Mouse (Mus musculus): ENCODE measurements around the gene Atxn1. TPM values are rescaled to one million over a fixed set of nuclear protein-coding genes. Genes with fewer than 3 reads are reported as not detected.

Gene Atxn1
- polyA plus RNA-seq, 1 experiment from 2014 or later = 8.2 TPM

DNA sequence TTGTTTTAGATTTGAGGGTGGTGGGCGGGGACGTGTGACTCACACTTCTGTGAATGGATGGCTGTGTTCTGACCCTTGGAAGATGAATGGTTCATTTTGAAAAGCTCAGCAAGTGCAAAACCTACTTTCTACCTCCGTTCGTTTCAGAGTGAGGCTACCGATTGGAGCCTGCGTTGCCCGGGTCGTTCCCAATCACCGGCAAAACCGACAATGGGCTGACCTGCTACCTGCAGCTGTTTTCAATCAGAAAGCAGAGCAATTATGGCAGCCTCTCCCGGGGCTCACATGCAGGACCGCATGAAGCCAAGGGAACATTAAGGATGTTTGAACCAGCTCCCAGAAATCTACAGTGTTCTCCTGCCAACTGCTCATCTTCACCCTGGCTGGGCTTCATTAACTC lies 382.5 kb downstream of the Atxn1 start:
- H3K27me3 ChIP-seq = no peaks in the 10 kb centered on the region
- no peak for ATAC-seq (ENCODE audit: low read depth)
- peaks cover 20% of the 10 kb centered on the region for H3K4me1 ChIP-seq (replicated peaks)
- peak overlapping the region; percentile 62 for H3K27ac ChIP-seq (replicated peaks)
- H3K4me2 ChIP-seq = 0 out of 2 replicates have a peak overlapping the region, but pooled peaks have one; percentile 16
- H3K36me3 ChIP-seq = no peaks in the 10 kb centered on the region
- no peak overlapping the region for H3K4me3 ChIP-seq
- no peaks in the 10 kb centered on the region for H3K9me3 ChIP-seq
- no peak overlapping the region for H3K9ac ChIP-seq
- WGBS = 43% methylated on average over 12 of the region's 12 CpGs

DNA sequence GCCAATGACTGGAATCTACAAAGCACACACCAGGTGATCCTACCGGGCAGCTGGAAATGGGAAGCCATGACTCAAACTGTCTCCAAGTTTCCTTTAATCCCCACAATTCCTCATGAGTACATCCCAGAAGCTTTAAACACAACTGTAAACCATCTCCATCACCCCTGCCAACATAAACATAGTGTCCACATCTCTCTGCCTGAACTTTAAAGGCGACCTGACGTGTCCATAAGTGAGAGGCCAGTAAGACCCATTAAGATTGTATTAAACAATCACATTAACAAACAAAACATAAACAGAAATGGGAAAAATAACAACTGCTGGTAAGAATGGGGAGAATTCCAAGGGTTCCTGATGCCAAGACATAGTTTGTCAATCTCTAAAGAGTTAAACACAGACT lies 385.1 kb downstream of the Atxn1 start:
- no peaks in the 10 kb centered on the region for H3K36me3 ChIP-seq
- H3K4me1 ChIP-seq (replicated peaks) = peaks cover 43% of the 10 kb centered on the region
- H3K4me2 ChIP-seq = no peak overlapping the region
- H3K27ac ChIP-seq (replicated peaks) = no peak overlapping the region
- H3K27me3 ChIP-seq = no peaks in the 10 kb centered on the region
- ATAC-seq (ENCODE audit: low read depth) = no peak
- no peaks in the 10 kb centered on the region for H3K9me3 ChIP-seq
- H3K4me3 ChIP-seq = no peak overlapping the region
- H3K9ac ChIP-seq = no peak overlapping the region
- 85% methylated on average over 3 of the region's 3 CpGs for WGBS

DNA sequence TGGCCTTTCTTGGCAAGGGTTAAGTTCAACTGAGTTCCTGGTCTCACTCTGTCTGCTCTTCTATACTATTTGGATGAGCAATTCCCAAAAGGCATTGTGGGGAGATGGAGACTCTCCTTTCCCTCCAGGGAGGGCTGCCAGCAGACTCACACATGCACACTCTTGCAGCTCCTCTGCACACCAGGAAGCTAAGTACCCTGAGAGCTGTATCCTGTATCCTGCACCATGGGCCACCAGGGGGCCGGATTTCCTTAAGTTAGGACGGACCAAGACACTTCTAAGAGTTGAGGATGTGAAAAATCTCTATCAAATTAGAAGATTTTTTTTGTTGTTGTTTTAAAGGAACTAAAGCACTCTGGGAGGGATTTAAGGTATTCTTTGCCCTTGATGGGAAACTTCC lies 387.0 kb downstream of the Atxn1 start:
- WGBS = 50% methylated on average over 2 of the region's 2 CpGs
- Histone ChIP-seq H3K4me3 (no peak overlapping the region), H3K27me3 (no peaks in the 10 kb centered on the region), H3K9me3 (no peaks in the 10 kb centered on the region), H3K9ac (no peak overlapping the region), H3K4me1 (replicated peaks) (peaks cover 59% of the 10 kb centered on the region), H3K36me3 (no peaks in the 10 kb centered on the region), H3K27ac (replicated peaks) (no peak overlapping the region; the same call in 1 of the 2 replicates), H3K4me2 (no peak overlapping the region)
- no peak for ATAC-seq (ENCODE audit: low read depth)

GRCm38 (mm10) chr13:45577366-45577765 lies 387.4 kb downstream of the Atxn1 start:
- H3K4me1 ChIP-seq (replicated peaks) = peaks cover 60% of the 10 kb centered on the region
- no peaks in the 10 kb centered on the region for H3K9me3 ChIP-seq
- no peak overlapping the region for H3K4me3 ChIP-seq
- H3K4me2 ChIP-seq = no peak overlapping the region
- no peak overlapping the region; the same call in 1 of the 2 replicates for H3K27ac ChIP-seq (replicated peaks)
- ATAC-seq (ENCODE audit: low read depth) = no peak
- H3K36me3 ChIP-seq = no peaks in the 10 kb centered on the region
- 24% methylated on average over 5 of the region's 5 CpGs for WGBS
- H3K27me3 ChIP-seq = no peaks in the 10 kb centered on the region
- no peak overlapping the region for H3K9ac ChIP-seq

DNA sequence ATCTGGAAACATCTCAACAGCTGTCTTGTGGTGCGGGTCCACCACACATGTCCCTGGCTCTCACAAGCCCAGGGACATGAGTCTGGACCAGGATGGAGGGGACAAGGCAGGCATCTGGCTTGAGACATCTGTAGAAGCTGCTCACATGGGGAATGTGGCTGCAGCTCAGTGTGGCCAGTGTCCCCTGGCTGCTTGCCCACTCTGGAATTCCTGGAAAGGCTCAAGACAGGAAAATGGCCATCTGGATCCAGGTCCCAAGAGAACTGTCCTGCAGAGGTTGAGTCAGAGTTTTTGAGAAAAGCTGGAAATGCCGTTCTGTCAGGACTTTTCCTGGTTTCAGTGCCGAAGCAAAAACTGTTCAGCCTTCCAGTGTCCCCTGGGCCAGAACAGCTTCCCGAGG lies 388.6 kb downstream of the Atxn1 start:
- WGBS = 73% methylated on average over 4 of the region's 4 CpGs
- Histone ChIP-seq H3K9ac (no peak overlapping the region), H3K4me3 (no peak overlapping the region), H3K36me3 (no peaks in the 10 kb centered on the region), H3K27ac (replicated peaks) (peak overlapping the region; percentile 59; the same call in 1 of the 2 replicates), H3K4me2 (no peak overlapping the region), H3K9me3 (no peaks in the 10 kb centered on the region), H3K27me3 (no peaks in the 10 kb centered on the region), H3K4me1 (replicated peaks) (peaks cover 60% of the 10 kb centered on the region)
- ATAC-seq (ENCODE audit: low read depth) = no peak

GRCm38 (mm10) chr13:45572768-45573167 lies 392.0 kb downstream of the Atxn1 start:
- no peaks in the 10 kb centered on the region for H3K27me3 ChIP-seq
- H3K36me3 ChIP-seq = 0 out of 2 replicates have a peak, but pooled peaks cover 3% of the 10 kb centered on the region
- no peak overlapping the region for H3K4me3 ChIP-seq
- no peak for ATAC-seq (ENCODE audit: low read depth)
- H3K9me3 ChIP-seq = no peaks in the 10 kb centered on the region
- H3K4me2 ChIP-seq = no peak overlapping the region
- WGBS = 40% methylated on average over 4 of the region's 4 CpGs
- H3K27ac ChIP-seq (replicated peaks) = peak overlapping the region; percentile 76; the same call in 1 of the 2 replicates
- no peak overlapping the region for H3K9ac ChIP-seq
- H3K4me1 ChIP-seq (replicated peaks) = peaks cover 54% of the 10 kb centered on the region

DNA sequence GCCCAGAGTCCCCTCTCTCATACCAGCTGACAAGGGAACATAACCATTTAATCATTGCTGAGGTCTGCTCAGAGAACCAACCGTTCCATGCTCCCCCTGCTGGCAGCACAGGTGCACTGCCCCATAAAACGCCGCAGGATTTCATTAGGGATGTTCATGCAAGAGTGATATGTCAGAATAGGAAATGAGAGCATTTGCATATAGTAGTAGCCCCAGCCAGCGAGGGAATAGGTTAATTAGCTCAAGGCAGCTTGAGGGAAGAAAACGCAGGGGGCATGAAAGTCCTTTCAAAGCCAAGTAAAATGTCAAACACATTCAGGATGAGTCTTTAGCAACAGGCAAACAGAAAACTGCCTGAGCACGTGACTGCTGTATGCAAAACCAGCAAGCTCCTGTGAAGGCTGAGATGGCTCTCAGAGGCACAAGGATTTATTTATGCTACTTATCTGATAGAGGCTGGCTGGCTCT lies 393.0 kb downstream of the Atxn1 start:
- Histone ChIP-seq H3K9ac (no peak overlapping the region), H3K36me3 (peaks cover 9% of the 10 kb centered on the region), H3K4me2 (peak overlapping the region; percentile 35), H3K4me3 (no peak overlapping the region), H3K27me3 (no peaks in the 10 kb centered on the region), H3K27ac (replicated peaks) (peak overlapping the region; percentile 76), H3K4me1 (replicated peaks) (peaks cover 46% of the 10 kb centered on the region), H3K9me3 (no peaks in the 10 kb centered on the region)
- whole genome bisulfite sequencing = 1% methylated on average over 6 of the region's 6 CpGs
- peak; percentile 82 for ATAC-seq (ENCODE audit: low read depth)

- Histone ChIP-seq H3K36me3 (peaks cover 16% of the 10 kb centered on the region), H3K4me3 (no peak overlapping the region), H3K27me3 (no peaks in the 10 kb centered on the region), H3K9me3 (no peaks in the 10 kb centered on the region), H3K4me2 (no peak overlapping the region), H3K4me1 (replicated peaks) (peaks cover 29% of the 10 kb centered on the region), H3K27ac (replicated peaks) (no peak overlapping the region), H3K9ac (no peak overlapping the region)
- ATAC-seq (ENCODE audit: low read depth) = no peak
- 68% methylated on average over 7 of the region's 7 CpGs for WGBS
Observed at GRCm38 (mm10) chr13:45569932-45570331, 394.9 kb downstream of the Atxn1 start.

DNA sequence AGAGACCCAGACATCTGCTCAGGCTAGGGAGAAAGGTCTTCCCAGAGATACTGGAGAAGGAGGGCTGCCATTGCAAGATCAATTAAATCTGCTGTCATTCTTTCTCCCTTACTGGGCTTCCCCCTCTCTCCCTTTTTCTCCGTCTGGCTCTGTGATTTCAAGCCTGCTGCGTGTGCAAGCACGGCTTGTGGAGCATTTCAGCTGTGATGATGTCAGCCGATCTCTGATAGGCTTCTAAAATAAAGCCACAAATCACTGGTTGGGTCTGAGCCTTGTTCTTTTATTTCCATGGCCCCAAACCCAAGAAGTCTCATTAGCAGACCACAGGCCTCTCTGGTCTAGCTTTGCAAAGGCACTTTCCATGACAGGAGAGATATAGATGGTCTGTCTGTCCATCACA lies 399.9 kb downstream of the Atxn1 start:
- no peak for ATAC-seq (ENCODE audit: low read depth)
- Histone ChIP-seq H3K27me3 (no peaks in the 10 kb centered on the region), H3K4me3 (no peak overlapping the region), H3K4me2 (no peak overlapping the region), H3K27ac (replicated peaks) (no peak overlapping the region), H3K4me1 (replicated peaks) (peaks cover 8% of the 10 kb centered on the region), H3K9ac (no peak overlapping the region), H3K9me3 (no peaks in the 10 kb centered on the region), H3K36me3 (peaks cover 16% of the 10 kb centered on the region)
- WGBS = 76% methylated on average over 4 of the region's 4 CpGs

DNA sequence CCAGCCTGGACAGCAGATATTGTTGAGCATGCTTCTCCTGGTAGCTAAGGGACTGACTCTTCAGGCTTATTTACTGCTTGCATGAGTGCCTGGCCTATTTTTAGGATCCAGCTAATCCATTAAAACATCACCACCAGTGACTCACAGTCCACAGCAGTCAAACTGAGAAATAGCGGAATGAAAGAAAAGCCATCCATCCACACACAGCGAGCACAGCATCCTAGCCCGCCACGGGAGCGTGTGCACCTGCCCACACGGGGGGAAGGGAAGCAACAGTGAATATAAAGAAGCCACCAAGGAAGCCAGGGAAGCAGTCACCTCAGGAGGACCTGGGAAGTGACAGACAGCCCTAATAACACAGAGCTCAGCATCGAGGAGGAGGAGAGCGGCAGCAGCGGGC lies 402.8 kb downstream of the Atxn1 start:
- WGBS = 70% methylated on average over 9 of the region's 9 CpGs
- 0 out of 2 replicates have a peak overlapping the region, but pooled peaks have one; percentile 14 for H3K27ac ChIP-seq (replicated peaks)

DNA sequence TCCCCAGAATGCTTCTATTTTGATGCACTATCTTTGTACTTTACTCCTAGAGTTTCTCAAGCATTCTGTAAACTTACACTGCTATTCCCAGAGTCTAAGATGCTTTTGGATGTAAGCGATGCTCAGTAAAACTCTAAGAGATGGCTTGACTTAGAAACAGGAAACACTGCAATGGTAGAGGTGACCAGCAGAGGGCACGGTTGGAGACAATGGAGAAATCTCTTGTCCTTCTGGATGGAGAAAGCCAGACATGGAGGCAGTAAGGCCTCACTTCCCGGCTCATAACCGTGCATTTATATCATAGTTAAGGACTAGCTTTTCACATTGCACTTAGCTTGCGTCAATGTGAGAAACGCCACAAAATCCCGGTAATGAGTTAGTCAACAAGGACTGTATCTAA lies 404.3 kb downstream of the Atxn1 start:
- H3K4me2 ChIP-seq = no peak overlapping the region
- H3K9ac ChIP-seq = no peak overlapping the region
- 81% methylated on average over 7 of the region's 7 CpGs for WGBS
- H3K4me3 ChIP-seq = no peak overlapping the region
- H3K27me3 ChIP-seq = no peaks in the 10 kb centered on the region
- peaks cover 8% of the 10 kb centered on the region for H3K4me1 ChIP-seq (replicated peaks)
- ATAC-seq (ENCODE audit: low read depth) = no peak
- H3K9me3 ChIP-seq = no peaks in the 10 kb centered on the region
- peaks cover 7% of the 10 kb centered on the region; the same call in 1 of the 2 replicates for H3K36me3 ChIP-seq
- H3K27ac ChIP-seq (replicated peaks) = no peak overlapping the region

More for the DNA sequence above, 402.8 kb downstream of the Atxn1 start:
- Histone ChIP-seq H3K27me3 (no peaks in the 10 kb centered on the region), H3K9me3 (no peaks in the 10 kb centered on the region), H3K4me3 (no peak overlapping the region), H3K4me2 (no peak overlapping the region), H3K36me3 (peaks cover 11% of the 10 kb centered on the region), H3K9ac (no peak overlapping the region), H3K4me1 (replicated peaks) (peaks cover 8% of the 10 kb centered on the region)
- 0 out of 2 replicates have a peak, but pooled peaks have one; percentile 15 for ATAC-seq (ENCODE audit: low read depth)

GRCm38 (mm10) chr13:45559258-45559657 lies 405.6 kb downstream of the Atxn1 start:
- no peaks in the 10 kb centered on the region for H3K27me3 ChIP-seq
- ATAC-seq (ENCODE audit: low read depth) = no peak
- WGBS = 87% methylated on average over 3 of the region's 3 CpGs
- no peaks in the 10 kb centered on the region for H3K9me3 ChIP-seq
- H3K36me3 ChIP-seq = peaks cover 7% of the 10 kb centered on the region; the same call in 1 of the 2 replicates
- H3K4me1 ChIP-seq (replicated peaks) = peaks cover 8% of the 10 kb centered on the region
- no peak overlapping the region for H3K9ac ChIP-seq
- H3K27ac ChIP-seq (replicated peaks) = no peak overlapping the region
- H3K4me2 ChIP-seq = no peak overlapping the region
- H3K4me3 ChIP-seq = no peak overlapping the region

DNA sequence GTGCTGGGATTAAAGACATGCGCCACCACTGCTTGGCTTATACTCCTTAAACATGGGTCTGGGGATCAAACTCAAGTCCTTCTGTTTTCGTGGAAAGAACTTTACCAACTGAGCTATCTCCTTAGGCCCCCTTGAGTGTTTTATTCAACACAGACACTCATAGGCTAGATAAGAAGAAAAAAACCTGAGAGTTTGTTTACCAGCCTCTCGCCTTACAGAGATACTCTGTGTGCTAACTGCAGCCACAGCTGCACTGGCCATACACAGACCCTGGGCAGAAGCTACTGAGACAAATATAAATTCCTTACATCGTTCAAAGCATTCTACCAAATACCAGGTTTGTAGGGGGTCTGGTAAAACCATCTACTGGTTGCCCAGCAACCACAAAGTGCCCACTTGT lies 406.4 kb downstream of the Atxn1 start:
- Histone ChIP-seq H3K9me3 (no peaks in the 10 kb centered on the region), H3K27me3 (no peaks in the 10 kb centered on the region), H3K4me2 (no peak overlapping the region), H3K4me3 (no peak overlapping the region), H3K4me1 (replicated peaks) (peaks cover 14% of the 10 kb centered on the region), H3K9ac (no peak overlapping the region), H3K36me3 (peaks cover 7% of the 10 kb centered on the region; the same call in 1 of the 2 replicates), H3K27ac (replicated peaks) (no peak overlapping the region)
- WGBS = 61% methylated on average over 4 of the region's 4 CpGs
- ATAC-seq (ENCODE audit: low read depth) = no peak

Data from neural tube, embryonic 13.5 days (tissue).